In the genomic region with DNA sequence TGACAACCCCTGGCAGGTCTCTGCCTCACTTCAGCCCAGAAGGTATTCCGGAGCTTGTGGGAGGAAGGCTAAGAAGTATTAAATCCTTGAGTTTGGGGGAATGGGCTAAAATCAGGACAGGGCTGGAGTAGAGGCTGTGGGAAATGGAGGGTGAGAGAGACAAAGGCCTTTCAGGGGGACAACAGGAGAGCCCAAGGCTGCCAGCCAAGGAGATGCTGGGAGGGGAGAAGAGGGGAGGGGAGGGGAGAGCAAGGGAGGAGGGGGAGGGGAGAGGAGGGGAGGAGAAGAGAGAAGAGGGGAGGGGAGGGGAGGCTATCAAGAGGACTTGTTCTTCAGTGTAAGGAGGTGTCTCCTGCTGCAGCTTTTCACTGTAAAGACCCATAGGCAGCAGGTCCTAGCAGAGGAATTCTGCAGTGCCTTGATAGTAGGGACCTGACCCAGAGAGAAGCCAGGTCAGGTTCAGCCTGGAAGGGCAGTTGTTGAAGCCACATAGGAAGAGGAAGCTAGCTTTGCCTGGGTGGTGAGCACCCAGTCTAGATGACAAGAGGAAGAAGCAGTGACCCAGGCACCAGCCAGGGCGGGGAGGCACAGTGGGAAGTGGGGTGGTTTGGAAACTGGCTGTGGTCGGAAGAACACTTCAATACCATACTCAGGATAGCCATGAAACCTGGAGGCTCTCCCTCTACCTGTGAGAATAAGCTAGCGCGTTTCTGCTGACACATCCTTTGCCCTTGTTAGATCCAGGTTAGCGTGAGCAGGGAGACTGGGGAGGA, we compare ENCODE assay signal across 1 mouse cellular context.
A peak's percentile ranks its signal among the peaks of the same experiment; 100 is the strongest.
TF ChIP-seq lines count a peak whose summit lies in the region.

No protein-coding gene starts in this region.

TF ChIP-seq in CH12.LX, 34 proteins besides CTCF, POLR2A, EP300 and RAD21 (continued from another document):
- TF ChIP-seq GABPA (IDR thresholded peaks at IDR 0.05; ENCODE audit: insufficient replicate concordance, low read depth, low read length) = no peak
- TF ChIP-seq MAX (IDR thresholded peaks at IDR 0.05; ENCODE audit: low read length) = no peak
- TF ChIP-seq MXI1 (IDR thresholded peaks at IDR 0.05; ENCODE audit: low read depth, low read length) = peak; percentile 32
- peak; percentile 40; the same call in 1 of the 2 replicates for TF ChIP-seq CHD1 (IDR thresholded peaks at IDR 0.05; ENCODE audit: low read depth, low read length)
- TF ChIP-seq ZKSCAN1 (IDR thresholded peaks at IDR 0.05; ENCODE audit: borderline replicate concordance, low read depth, low read length) = no peak
- TF ChIP-seq JUN (IDR thresholded peaks at IDR 0.05; ENCODE audit: insufficient read depth, low read depth, low read length) = no peak
- TF ChIP-seq SIN3A (IDR thresholded peaks at IDR 0.05; ENCODE audit: low read length) = peak; percentile 69; the same call in 1 of the 2 replicates
- 0 out of 2 replicates have a peak, but pooled peaks have one; percentile 36 for TF ChIP-seq CHD2 (IDR thresholded peaks at IDR 0.05; ENCODE audit: low read length)
- TF ChIP-seq BHLHE40 (IDR thresholded peaks at IDR 0.05; ENCODE audit: low read depth, low read length) = peak; percentile 46; the same call in 1 of the 2 replicates
- TF ChIP-seq JUND (conservative IDR thresholded peaks at IDR 0.05; ENCODE audit: low read depth, low read length) = 0 out of 2 replicates have a peak, but pooled peaks have one; percentile 14
- TF ChIP-seq MEF2A (IDR thresholded peaks at IDR 0.05; ENCODE audit: borderline replicate concordance, low read depth, low read length) = peak; percentile 19; the same call in 1 of the 2 replicates
- no peak for TF ChIP-seq TBP (conservative IDR thresholded peaks at IDR 0.05; ENCODE audit: low read depth, low read length)
